Mouse (Mus musculus): ENCODE measurements around the gene Tubb2b. TPM values are rescaled to one million over a fixed set of nuclear protein-coding genes. Genes with fewer than 3 reads are reported as not detected.

Tubb2b gene
- polyA plus RNA-seq, 1 experiment = 21.6 TPM

GRCm38 (mm10) chr13:34154217-34154930, 24.1 kb upstream of the Tubb2b start:
- TF ChIP-seq POLR2A (IDR thresholded peaks at IDR 0.05; ENCODE audit: borderline replicate concordance, extremely low read depth, low read depth, low read length) (no peak), CTCF (IDR thresholded peaks at IDR 0.05; ENCODE audit: insufficient read depth, low read length) (peak; percentile 76)
- WGBS = 29% methylated on average over 13 of the region's 13 CpGs
- peak overlapping the region; percentile 58 for H3K4me3 ChIP-seq (replicated peaks; ENCODE audit: extremely low read depth, low read depth, low read length)
- peak; percentile 64 for DNase-seq
- no peaks in the 10 kb centered on the region for H3K4me1 ChIP-seq (ENCODE audit: control insufficient read depth, insufficient read depth, low read length)

- 75% methylated on average over 4 of the region's 5 CpGs for WGBS
Measured at GRCm38 (mm10) chr13:34153254-34154011, 23.2 kb upstream of the Tubb2b start.

GRCm38 (mm10) chr13:34152695-34153094, 22.4 kb upstream of the Tubb2b start:
- no peaks in the 10 kb centered on the region for H3K4me1 ChIP-seq (ENCODE audit: control insufficient read depth, insufficient read depth, low read length)
- no peak overlapping the region for H3K4me3 ChIP-seq (replicated peaks; ENCODE audit: extremely low read depth, low read depth, low read length)
- DNase-seq = no peak
- WGBS = 76% methylated on average over 7 of the region's 7 CpGs
- no peak for TF ChIP-seq POLR2A (IDR thresholded peaks at IDR 0.05; ENCODE audit: borderline replicate concordance, extremely low read depth, low read depth, low read length)

More at GRCm38 (mm10) chr13:34153254-34154011, 23.2 kb upstream of the Tubb2b start:
- H3K4me3 ChIP-seq (replicated peaks; ENCODE audit: extremely low read depth, low read depth, low read length) = no peak overlapping the region
- TF ChIP-seq CTCF (IDR thresholded peaks at IDR 0.05; ENCODE audit: insufficient read depth, low read length) (no peak), POLR2A (IDR thresholded peaks at IDR 0.05; ENCODE audit: borderline replicate concordance, extremely low read depth, low read depth, low read length) (no peak)
- DNase-seq = no peak
- no peaks in the 10 kb centered on the region for H3K4me1 ChIP-seq (ENCODE audit: control insufficient read depth, insufficient read depth, low read length)

GRCm38 (mm10) chr13:34151425-34151824, 21.2 kb upstream of the Tubb2b start:
- Histone ChIP-seq H3K4me1 (ENCODE audit: control insufficient read depth, insufficient read depth, low read length) (no peaks in the 10 kb centered on the region), H3K4me3 (replicated peaks; ENCODE audit: extremely low read depth, low read depth, low read length) (no peak overlapping the region)
- DNase-seq = no peak
- TF ChIP-seq POLR2A (IDR thresholded peaks at IDR 0.05; ENCODE audit: borderline replicate concordance, extremely low read depth, low read depth, low read length) (no peak), CTCF (IDR thresholded peaks at IDR 0.05; ENCODE audit: insufficient read depth, low read length) (no peak)
- 85% methylated on average over 1 of the region's 1 CpGs for WGBS

GRCm38 (mm10) chr13:34150271-34151027, 20.2 kb upstream of the Tubb2b start:
- TF ChIP-seq CTCF (IDR thresholded peaks at IDR 0.05; ENCODE audit: insufficient read depth, low read length) (no peak), POLR2A (IDR thresholded peaks at IDR 0.05; ENCODE audit: borderline replicate concordance, extremely low read depth, low read depth, low read length) (no peak)
- 34% methylated on average over 19 of the region's 19 CpGs for WGBS
- no peak overlapping the region for H3K4me3 ChIP-seq (replicated peaks; ENCODE audit: extremely low read depth, low read depth, low read length)
- no peak for DNase-seq
- H3K4me1 ChIP-seq (ENCODE audit: control insufficient read depth, insufficient read depth, low read length) = no peaks in the 10 kb centered on the region

- Histone ChIP-seq H3K4me3 (replicated peaks; ENCODE audit: extremely low read depth, low read depth, low read length) (no peak overlapping the region), H3K4me1 (ENCODE audit: control insufficient read depth, insufficient read depth, low read length) (no peaks in the 10 kb centered on the region)
- no peak for DNase-seq
- TF ChIP-seq CTCF (IDR thresholded peaks at IDR 0.05; ENCODE audit: insufficient read depth, low read length) = no peak
- TF ChIP-seq POLR2A (IDR thresholded peaks at IDR 0.05; ENCODE audit: borderline replicate concordance, extremely low read depth, low read depth, low read length) = no peak
- 68% methylated on average over 5 of the region's 5 CpGs for WGBS
Measured at GRCm38 (mm10) chr13:34149463-34150176, 19.4 kb upstream of the Tubb2b start.

GRCm38 (mm10) chr13:34148767-34149392, 18.6 kb upstream of the Tubb2b start:
- DNase-seq = peak; percentile 52
- TF ChIP-seq POLR2A (IDR thresholded peaks at IDR 0.05; ENCODE audit: borderline replicate concordance, extremely low read depth, low read depth, low read length) (no peak), CTCF (IDR thresholded peaks at IDR 0.05; ENCODE audit: insufficient read depth, low read length) (no peak)
- WGBS = 4% methylated on average over 23 of the region's 23 CpGs
- peak overlapping the region; percentile 51 for H3K4me3 ChIP-seq (replicated peaks; ENCODE audit: extremely low read depth, low read depth, low read length)
- no peaks in the 10 kb centered on the region for H3K4me1 ChIP-seq (ENCODE audit: control insufficient read depth, insufficient read depth, low read length)

- TF ChIP-seq CTCF (IDR thresholded peaks at IDR 0.05; ENCODE audit: insufficient read depth, low read length) (no peak), POLR2A (IDR thresholded peaks at IDR 0.05; ENCODE audit: borderline replicate concordance, extremely low read depth, low read depth, low read length) (no peak)
- no peak overlapping the region for H3K4me3 ChIP-seq (replicated peaks; ENCODE audit: extremely low read depth, low read depth, low read length)
- DNase-seq = no peak
- WGBS = 82% methylated on average over 3 of the region's 3 CpGs
- H3K4me1 ChIP-seq (ENCODE audit: control insufficient read depth, insufficient read depth, low read length) = no peaks in the 10 kb centered on the region
Measured at GRCm38 (mm10) chr13:34148181-34148580, 17.9 kb upstream of the Tubb2b start.
